Mouse (Mus musculus) heart, embryonic 15.5 days (tissue): ENCODE results near the gene Kif23. TPM values are rescaled to one million over a fixed set of nuclear protein-coding genes. Genes with fewer than 3 reads are reported as not detected.

Experiments
- ATAC-seq: fragments of 200-750 bp; cut with Nextera tagmentation; replicated peaks from 2 replicates; pipeline ENCODE4 v1.8.0; 2017; ENCODE audit warnings: low read depth, moderate TSS enrichment; ENCODE audit not compliant: insufficient number of reproducible peaks, insufficient read depth, low FRiP score
- H3K27ac ChIP-seq: fragments of 300-500 bp; sonication (generic); 2 replicates; pipeline ENCODE4 v1.5.1; 2015; ENCODE audit warnings: mild to moderate bottlenecking, inconsistent platforms
- H3K27me3 ChIP-seq: fragments of 300-500 bp; sonication (generic); 2 replicates; pipeline ENCODE4 v1.6.1; 2015; ENCODE audit warnings: inconsistent platforms
- H3K36me3 ChIP-seq: fragments of 300-500 bp; sonication (generic); 2 replicates; pipeline ENCODE4 v1.6.1; 2015; ENCODE audit warnings: mild to moderate bottlenecking, inconsistent platforms
- H3K4me1 ChIP-seq: fragments of 300-500 bp; sonication (generic); replicated peaks from 2 replicates; pipeline ENCODE4 v1.6.1; 2015; ENCODE audit warnings: inconsistent platforms
- H3K4me2 ChIP-seq: fragments of 300-500 bp; sonication (generic); 2 replicates; pipeline ENCODE4 v1.6.1; 2015; ENCODE audit warnings: inconsistent platforms, mild to moderate bottlenecking, moderate library complexity
- H3K4me3 ChIP-seq: fragments of 300-500 bp; sonication (generic); 2 replicates; pipeline ENCODE4 v1.5.1; 2015; ENCODE audit warnings: mild to moderate bottlenecking, inconsistent platforms
- H3K9ac ChIP-seq: fragments of 300-500 bp; sonication (generic); 2 replicates; pipeline ENCODE4 v1.6.1; 2015; ENCODE audit warnings: mild to moderate bottlenecking, inconsistent platforms
- H3K9me3 ChIP-seq: fragments of 300-500 bp; sonication (generic); replicated peaks from 2 replicates; pipeline ENCODE4 v1.6.1; 2016; ENCODE audit warnings: inconsistent platforms
- whole genome bisulfite sequencing: fragments of 180-500 bp; shearing (Covaris S2); methylation state at CpG from one replicate; pipeline ENCODE4 v1.1.7; 2015; ENCODE audit warnings: mixed read lengths; 5-methylcytosine and 5-hydroxymethylcytosine counted together
- polyA plus RNA-seq: library from polyadenylated mRNA; unstranded; fragments of >200 nt; fragmentation: Nextera tagmentation; extraction: Ambion mirVana; gene quantifications from 2 replicates; pipeline ENCODE4 v1.2.1, GENCODE M21; 2015

Kif23 gene
- polyA plus RNA-seq, 1 experiment from 2014 or later = 61.6 TPM

- peak overlapping the region; percentile 85 for H3K4me3 ChIP-seq
- peak overlapping the region; percentile 79 for H3K9ac ChIP-seq
- H3K27ac ChIP-seq = peak overlapping the region; percentile 65
- WGBS = under 1% methylated on average over 38 of the region's 38 CpGs
- H3K4me1 ChIP-seq = peaks cover 25% of the 10 kb centered on the region
- H3K36me3 ChIP-seq = no peaks in the 10 kb centered on the region
- peak overlapping the region; percentile 98 for H3K4me2 ChIP-seq
- H3K9me3 ChIP-seq = no peaks in the 10 kb centered on the region
- H3K27me3 ChIP-seq = no peaks in the 10 kb centered on the region
- ATAC-seq = peak; percentile 72
Observed at GRCm38 (mm10) chr9:61945973-61946611, 482 bp downstream of the Kif23 start.

- Histone ChIP-seq H3K4me3 (no peak overlapping the region), H3K4me1 (peaks cover 23% of the 10 kb centered on the region), H3K27me3 (no peaks in the 10 kb centered on the region), H3K4me2 (0 out of 2 replicates have a peak overlapping the region, but pooled peaks have one; percentile 0), H3K9me3 (no peaks in the 10 kb centered on the region), H3K9ac (no peak overlapping the region), H3K36me3 (peaks cover 44% of the 10 kb centered on the region), H3K27ac (peak overlapping the region; percentile 40)
- ATAC-seq = no peak
- WGBS = 48% methylated on average over 3 of the region's 3 CpGs
Observed at GRCm38 (mm10) chr9:61941054-61941453, 5.5 kb downstream of the Kif23 start.

DNA sequence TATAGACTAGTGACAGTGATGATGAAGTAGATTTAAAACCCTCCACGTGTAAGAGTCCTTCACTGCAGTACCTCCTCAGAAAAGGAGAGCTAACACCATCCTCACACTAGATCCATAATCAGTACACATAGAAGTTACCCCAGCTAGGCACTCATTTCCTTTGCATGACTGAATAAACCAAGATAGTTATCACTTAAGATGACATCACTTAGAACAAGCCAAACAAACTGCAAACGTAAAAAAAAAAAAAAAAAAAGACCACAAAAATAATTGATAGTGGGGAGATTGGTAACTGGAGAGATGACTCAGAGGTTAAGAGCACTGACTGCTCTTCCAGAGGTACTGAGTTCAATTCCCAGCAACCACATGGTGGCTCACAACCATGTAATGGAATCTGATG, 13.2 kb downstream of the Kif23 start:
- Histone ChIP-seq H3K9me3 (no peaks in the 10 kb centered on the region), H3K27ac (no peak overlapping the region), H3K36me3 (peaks cover 85% of the 10 kb centered on the region), H3K4me3 (no peak overlapping the region), H3K4me1 (no peaks in the 10 kb centered on the region), H3K27me3 (no peaks in the 10 kb centered on the region), H3K4me2 (no peak overlapping the region), H3K9ac (no peak overlapping the region)
- WGBS = 65% methylated on average over 2 of the region's 2 CpGs
- ATAC-seq = no peak

GRCm38 (mm10) chr9:61932009-61932408, 14.6 kb downstream of the Kif23 start:
- 54% methylated on average over 3 of the region's 3 CpGs for WGBS
- peaks cover 82% of the 10 kb centered on the region for H3K36me3 ChIP-seq

DNA sequence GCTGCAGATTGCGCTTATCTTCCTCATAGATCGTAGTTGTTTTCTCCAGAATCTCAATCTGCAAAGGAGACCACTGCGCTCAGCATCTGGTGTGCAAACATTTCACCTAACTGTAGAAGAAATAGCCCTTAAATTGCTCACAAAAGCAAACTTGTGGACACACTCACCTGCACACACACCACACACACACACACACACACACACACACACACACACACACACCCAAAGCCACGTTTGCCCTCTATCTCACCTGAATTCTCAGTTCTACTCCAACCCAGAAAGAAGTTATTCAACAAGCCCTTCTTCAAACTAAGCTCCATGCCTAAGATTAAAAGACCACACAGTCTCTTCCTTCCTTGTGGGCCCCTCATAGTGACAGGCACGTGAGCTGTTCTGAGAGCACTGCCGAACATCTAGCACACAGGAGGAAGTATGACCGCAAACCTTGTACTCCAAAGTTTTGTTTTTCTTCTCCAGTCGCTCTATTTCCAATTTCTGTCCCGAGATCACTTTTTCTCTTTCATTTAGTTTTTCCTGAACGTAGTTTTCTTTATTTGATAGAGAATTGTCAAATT, 21.4 kb downstream of the Kif23 start:
- no peaks in the 10 kb centered on the region for H3K9me3 ChIP-seq
- 85% methylated on average over 10 of the region's 10 CpGs for WGBS
- H3K4me2 ChIP-seq = no peak overlapping the region
- ATAC-seq = no peak
- no peak overlapping the region for H3K27ac ChIP-seq
- no peaks in the 10 kb centered on the region for H3K4me1 ChIP-seq
- H3K36me3 ChIP-seq = peaks cover 87% of the 10 kb centered on the region
- H3K4me3 ChIP-seq = no peak overlapping the region
- H3K27me3 ChIP-seq = no peaks in the 10 kb centered on the region
- no peak overlapping the region for H3K9ac ChIP-seq

More at GRCm38 (mm10) chr9:61932009-61932408, 14.6 kb downstream of the Kif23 start:
- H3K9me3 ChIP-seq = no peaks in the 10 kb centered on the region
- H3K9ac ChIP-seq = no peak overlapping the region
- H3K27me3 ChIP-seq = no peaks in the 10 kb centered on the region
- no peak overlapping the region for H3K4me2 ChIP-seq
- no peaks in the 10 kb centered on the region for H3K4me1 ChIP-seq
- no peak for ATAC-seq
- H3K27ac ChIP-seq = no peak overlapping the region
- H3K4me3 ChIP-seq = no peak overlapping the region

DNA sequence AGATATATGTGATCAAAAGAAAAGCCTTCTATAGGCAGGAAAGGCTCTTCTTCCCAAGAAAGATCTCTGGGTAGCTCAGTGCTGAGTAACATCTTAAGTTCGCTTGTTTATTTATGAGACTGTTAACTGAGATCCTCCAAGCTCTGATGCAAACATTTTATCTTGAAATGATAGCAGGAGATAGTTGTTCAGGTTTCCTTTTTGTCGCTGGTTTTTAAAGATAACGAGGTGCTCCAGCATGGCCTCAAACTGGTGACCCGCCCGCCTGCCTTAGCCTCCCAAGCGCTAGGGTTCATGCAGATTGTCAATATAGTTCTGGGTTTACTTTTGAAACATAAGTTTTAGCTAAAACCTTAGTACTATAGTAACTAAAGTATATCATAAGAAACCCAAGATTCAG, 26.2 kb downstream of the Kif23 start:
- ATAC-seq = no peak
- Histone ChIP-seq H3K9ac (no peak overlapping the region), H3K27me3 (no peaks in the 10 kb centered on the region), H3K4me3 (no peak overlapping the region), H3K4me2 (no peak overlapping the region), H3K27ac (no peak overlapping the region), H3K36me3 (peaks cover 69% of the 10 kb centered on the region), H3K9me3 (no peaks in the 10 kb centered on the region), H3K4me1 (0 out of 2 replicates have a peak, but pooled peaks cover under 1% of the 10 kb centered on the region)
- 83% methylated on average over 6 of the region's 6 CpGs for WGBS

DNA sequence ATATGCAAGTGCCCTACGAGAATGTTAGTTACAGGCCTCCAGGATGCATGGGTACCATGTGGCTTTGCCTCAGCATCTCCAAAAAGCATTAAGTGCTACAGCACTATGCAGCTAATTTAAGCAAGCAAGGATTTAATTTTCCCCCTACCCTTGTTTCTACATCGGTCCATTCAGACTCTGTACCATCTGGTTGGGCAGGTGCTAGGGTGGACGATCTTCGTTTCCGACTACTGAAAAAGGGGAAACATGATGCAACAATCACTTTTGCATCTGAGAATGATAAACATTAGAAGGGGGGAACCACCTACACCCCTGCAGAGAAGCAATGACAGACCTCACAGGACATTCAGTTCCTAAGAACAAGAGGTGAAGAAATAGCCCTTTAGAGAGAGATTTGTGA, 27.1 kb downstream of the Kif23 start:
- ATAC-seq = no peak
- 92% methylated on average over 5 of the region's 5 CpGs for WGBS
- H3K36me3 ChIP-seq = peaks cover 61% of the 10 kb centered on the region

GRCm38 (mm10) chr9:61917436-61917835, 29.1 kb downstream of the Kif23 start:
- H3K4me1 ChIP-seq = peaks cover 15% of the 10 kb centered on the region
- H3K27me3 ChIP-seq = no peaks in the 10 kb centered on the region
- H3K4me3 ChIP-seq = no peak overlapping the region
- H3K27ac ChIP-seq = no peak overlapping the region
- no peaks in the 10 kb centered on the region for H3K9me3 ChIP-seq
- H3K4me2 ChIP-seq = no peak overlapping the region
- 90% methylated on average over 6 of the region's 6 CpGs for WGBS
- peaks cover 49% of the 10 kb centered on the region for H3K36me3 ChIP-seq
- no peak overlapping the region for H3K9ac ChIP-seq
- no peak for ATAC-seq

More for the DNA sequence above, 27.1 kb downstream of the Kif23 start:
- Histone ChIP-seq H3K27ac (no peak overlapping the region), H3K4me3 (no peak overlapping the region), H3K27me3 (no peaks in the 10 kb centered on the region), H3K9me3 (no peaks in the 10 kb centered on the region), H3K4me1 (0 out of 2 replicates have a peak, but pooled peaks cover 2% of the 10 kb centered on the region), H3K9ac (no peak overlapping the region), H3K4me2 (no peak overlapping the region)

DNA sequence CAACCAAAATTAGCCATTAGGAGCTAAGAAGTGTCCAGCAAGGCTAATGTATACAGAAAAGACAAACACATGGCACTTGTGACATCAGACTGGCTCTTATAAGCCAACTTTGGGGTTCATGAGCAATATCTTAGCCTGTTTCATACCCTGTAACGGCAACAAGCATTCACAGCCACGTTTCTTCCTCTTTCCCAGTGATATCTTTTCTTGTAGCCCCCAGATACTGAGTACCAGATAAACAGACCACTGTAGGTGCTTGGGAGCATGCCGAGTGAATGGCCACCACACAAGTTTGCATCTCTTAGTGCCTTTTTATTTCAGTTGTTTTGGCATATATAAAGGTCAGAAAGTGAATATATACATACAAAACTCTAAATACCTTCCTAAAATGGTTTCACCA, 29.6 kb downstream of the Kif23 start:
- no peak for ATAC-seq
- 87% methylated on average over 3 of the region's 3 CpGs for WGBS
- peaks cover 19% of the 10 kb centered on the region for H3K4me1 ChIP-seq
- no peaks in the 10 kb centered on the region for H3K9me3 ChIP-seq
- H3K4me3 ChIP-seq = no peak overlapping the region
- H3K27me3 ChIP-seq = no peaks in the 10 kb centered on the region
- no peak overlapping the region for H3K27ac ChIP-seq
- H3K9ac ChIP-seq = no peak overlapping the region
- H3K36me3 ChIP-seq = peaks cover 49% of the 10 kb centered on the region
- no peak overlapping the region for H3K4me2 ChIP-seq

DNA sequence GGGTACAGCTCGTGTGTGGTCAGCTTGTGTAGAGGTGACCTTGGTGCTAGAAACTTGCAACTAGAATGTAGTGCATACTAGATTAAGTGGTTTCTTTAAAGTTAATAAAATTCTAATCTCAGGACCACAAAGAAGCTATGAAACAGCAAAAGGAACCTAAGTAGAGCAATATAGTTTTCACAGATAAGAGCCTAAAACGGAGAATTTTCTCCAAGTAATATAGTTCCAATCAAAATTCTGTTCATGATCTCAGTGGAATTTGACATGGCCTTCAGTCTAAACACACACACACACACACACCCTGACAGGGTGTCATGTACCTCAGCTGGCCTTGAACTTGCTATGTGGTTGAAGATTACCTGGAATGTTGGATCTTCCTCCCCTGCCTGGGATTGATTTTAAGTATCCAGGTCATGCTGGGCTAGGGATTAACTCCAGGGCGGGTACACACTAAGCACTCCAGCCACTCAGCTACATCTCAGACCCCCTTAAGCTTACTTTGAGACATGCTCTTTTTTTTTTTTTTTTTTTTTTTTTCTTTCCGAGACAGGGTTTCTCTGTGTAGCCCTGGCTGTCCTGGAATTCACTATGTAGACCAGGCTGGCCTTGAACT, 31.1 kb downstream of the Kif23 start:
- WGBS = 42% methylated on average over 4 of the region's 4 CpGs

DNA sequence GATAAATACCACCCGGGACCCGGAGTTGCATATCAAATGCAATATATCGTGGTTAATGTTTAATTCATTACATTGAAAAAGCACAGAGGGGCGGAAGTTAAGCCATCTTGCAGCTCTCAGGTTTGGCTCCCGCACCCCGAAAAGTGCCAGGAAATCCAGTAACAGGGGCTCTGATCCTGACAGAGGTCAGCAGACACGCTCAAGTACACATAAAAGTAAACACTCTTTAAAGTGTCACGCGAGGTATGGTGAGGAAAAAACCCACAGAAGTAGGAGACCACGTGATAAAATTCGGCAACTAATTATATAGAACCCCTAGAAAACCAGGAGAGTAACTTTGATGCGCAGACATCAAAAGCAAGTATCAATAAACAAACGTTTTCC, 31.7 kb downstream of the Kif23 start:
- 4% methylated on average over 13 of the region's 13 CpGs for WGBS
- Histone ChIP-seq H3K4me3 (peak overlapping the region; percentile 70), H3K27ac (peak overlapping the region; percentile 98), H3K4me1 (peaks cover 19% of the 10 kb centered on the region), H3K9me3 (no peaks in the 10 kb centered on the region), H3K4me2 (peak overlapping the region; percentile 74), H3K27me3 (no peaks in the 10 kb centered on the region), H3K9ac (peak overlapping the region; percentile 60), H3K36me3 (peaks cover 38% of the 10 kb centered on the region)
- ATAC-seq = no peak

More for the DNA sequence above, 31.1 kb downstream of the Kif23 start:
- Histone ChIP-seq H3K27ac (peak overlapping the region; percentile 98), H3K4me3 (peak overlapping the region; percentile 70), H3K4me2 (peak overlapping the region; percentile 74), H3K9ac (peak overlapping the region; percentile 60), H3K27me3 (no peaks in the 10 kb centered on the region), H3K9me3 (no peaks in the 10 kb centered on the region), H3K4me1 (peaks cover 19% of the 10 kb centered on the region), H3K36me3 (peaks cover 40% of the 10 kb centered on the region)
- ATAC-seq = no peak
